Mouse (Mus musculus): ENCODE results near the gene Tmem59.

- TF ChIP-seq CTCF (conservative IDR thresholded peaks at IDR 0.05; ENCODE audit: insufficient read depth, insufficient read length, low read depth, low read length) (no peak), POLR2A (IDR thresholded peaks at IDR 0.05; ENCODE audit: low read depth, low read length) (no peak)
These were observed 18.9 kb upstream of the Tmem59 start for GRCm38 (mm10) chr4:107159166-107159773.
